In the genomic region with DNA sequence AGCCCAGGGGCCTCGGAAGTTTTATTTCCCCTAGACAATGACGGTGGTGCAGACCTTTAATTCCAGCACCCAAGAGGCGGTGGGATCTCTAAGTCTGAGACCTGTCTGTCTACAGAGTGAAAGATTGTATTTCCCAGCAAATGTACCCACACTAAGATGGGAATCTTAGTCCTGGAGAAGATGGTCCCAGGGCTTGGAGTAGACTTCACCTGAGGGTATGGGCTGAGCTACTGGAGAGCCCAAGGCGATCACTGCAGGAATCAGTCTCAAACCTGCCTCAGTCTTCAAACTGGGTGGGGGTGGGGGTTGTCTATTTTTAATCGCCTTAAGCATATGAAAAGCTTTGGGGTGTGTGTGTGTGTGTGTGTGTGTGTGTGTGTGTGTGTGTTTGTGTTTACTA, we compare ENCODE assay signal across 33 mouse cellular contexts. TPM values are rescaled to one million over a fixed set of nuclear protein-coding genes. Genes with fewer than 3 reads are reported as not detected.
"Had no signal": no experiment of that assay in that cellular context is flagged by ENCODE, and none has a peak within 500 bp of the region (broad histone marks: within the 10 kb centered on the region; RNA-seq: fewer than 3 reads in every experiment).

No protein-coding gene starts in this region.

- H3K27ac ChIP-seq: gastrocnemius, adult 2 months; heart, adult 2 months; hindbrain, embryonic 10.5 days; hindbrain, embryonic 12.5 days; hindbrain, embryonic 14.5 days; intestine, embryonic 15.5 days; layer of hippocampus, adult 2 months; left cerebral cortex, adult 2 months; limb, embryonic 10.5 days; limb, embryonic 12.5 days; liver, embryonic 12.5 days; liver, embryonic 14.5 days had no signal

- H3K4me3 ChIP-seq: gastrocnemius, adult 2 months; heart, adult 2 months; heart, embryonic 12.5 days; hindbrain, embryonic 10.5 days; hindbrain, embryonic 12.5 days; intestine, embryonic 15.5 days; layer of hippocampus, adult 2 months; left cerebral cortex, adult 2 months; limb, embryonic 10.5 days; limb, embryonic 12.5 days; liver, embryonic 12.5 days had no signal

- H3K9me3 ChIP-seq: heart, embryonic 12.5 days; hindbrain, embryonic 10.5 days; hindbrain, embryonic 12.5 days; intestine, embryonic 15.5 days; limb, embryonic 10.5 days; limb, embryonic 12.5 days; liver, embryonic 12.5 days had no signal

- H3K9ac ChIP-seq: heart, embryonic 12.5 days; hindbrain, embryonic 12.5 days; hindbrain, embryonic 14.5 days; intestine, embryonic 15.5 days; limb, embryonic 12.5 days; liver, embryonic 12.5 days; liver, embryonic 14.5 days had no signal

- H3K36me3 ChIP-seq: heart, embryonic 12.5 days; hindbrain, embryonic 10.5 days; hindbrain, embryonic 12.5 days; intestine, embryonic 15.5 days; limb, embryonic 10.5 days; limb, embryonic 12.5 days; liver, embryonic 12.5 days had no signal

- DNase-seq: gastrocnemius, adult 2 months; gastrocnemius, postnatal 10 days; gastrocnemius, postnatal 25 days; heart, adult 11 months; heart, adult 2 months; heart, postnatal 10 days; heart, postnatal 4 days; kidney, adult 18-20 months; kidney, adult 8-10 months; kidney, postnatal 10 days; kidney, postnatal 25 days; kidney, postnatal 4 days had no signal

RNA-seq across cellular contexts. Expression of gene Utf1, which starts 2.4 kb away (rescaled TPM):
- total RNA-seq: gastrocnemius, adult 2 months; gastrocnemius, postnatal 10 days; gastrocnemius, postnatal 25 days; heart, adult 2 months; heart, postnatal 10 days; heart, postnatal 25 days; heart, postnatal 4 days; layer of hippocampus, adult 2 months; layer of hippocampus, postnatal 10 days; layer of hippocampus, postnatal 25 days; left cerebral cortex, adult 2 months; left cerebral cortex, postnatal 14 days; left cerebral cortex, postnatal 36 days; liver, adult 2 months had no signal
- polyA plus RNA-seq: gonadal fat pad, adult 2 months; heart, adult 2 months; heart, embryonic 12.5 days; heart, embryonic 14.5 days; hindbrain, embryonic 10.5 days; hindbrain, embryonic 12.5 days; hindbrain, embryonic 14.5 days; hindbrain, embryonic 16.5 days; intestine, embryonic 15.5 days; intestine, postnatal 0 days; liver, adult 2 months; liver, embryonic 12.5 days; liver, embryonic 14.5 days had no signal

RNA-seq across cellular contexts. Expression of gene 6430531B16Rik, which starts 32.5 kb away (rescaled TPM):
- total RNA-seq: gastrocnemius, adult 2 months; gastrocnemius, postnatal 10 days; gastrocnemius, postnatal 25 days; heart, adult 2 months; heart, postnatal 10 days; heart, postnatal 25 days; heart, postnatal 4 days; liver, adult 2 months had no signal
- polyA plus RNA-seq: heart, embryonic 14.5 days; liver, embryonic 12.5 days; liver, embryonic 14.5 days had no signal

RNA-seq across cellular contexts. Expression of gene Kndc1, which starts 51.5 kb away (rescaled TPM):
- total RNA-seq: gastrocnemius, adult 2 months; gastrocnemius, postnatal 25 days; heart, adult 2 months; heart, postnatal 10 days; heart, postnatal 25 days had no signal
- polyA plus RNA-seq: limb, embryonic 10.5 days; liver, adult 2 months had no signal
